Comparison of ENCODE assay signal across 16 mouse cellular contexts in the genomic region with DNA sequence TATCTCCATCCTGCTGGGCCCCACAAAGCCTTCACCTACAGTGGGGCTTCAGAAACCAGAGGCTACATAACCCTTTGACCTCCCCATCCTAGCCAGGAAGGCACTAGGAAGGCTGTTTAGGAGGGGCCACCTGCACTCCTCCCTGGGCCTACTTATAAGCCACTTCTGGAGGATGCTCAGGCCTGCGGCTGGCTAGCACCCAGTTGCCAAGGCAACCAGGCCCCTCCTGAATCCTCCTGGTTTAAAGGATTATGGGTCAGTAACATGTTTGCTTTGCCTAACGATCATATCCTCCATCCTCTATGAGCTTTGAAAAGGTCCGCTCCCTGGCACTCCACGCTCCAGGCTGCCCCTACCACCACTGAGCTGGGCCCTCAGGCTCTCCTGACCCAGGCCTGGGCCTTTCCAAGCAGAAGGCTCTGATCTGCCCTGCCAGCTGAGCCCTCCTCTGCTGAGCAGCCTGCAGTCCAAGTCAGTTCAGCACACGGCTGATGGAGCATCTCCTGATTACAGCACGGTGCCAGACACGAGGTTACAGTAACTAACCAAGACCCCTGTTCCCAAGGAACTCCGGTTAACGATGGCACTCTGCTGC. TPM values are rescaled to one million over a fixed set of nuclear protein-coding genes. Genes with fewer than 3 reads are reported as not detected.
A peak's percentile ranks its signal among the peaks of the same experiment; 100 is the strongest.
DNase-seq lines count a peak whose midpoint lies in the region; ATAC-seq lines count a peak whose summit lies in the region.
"Had no signal": no experiment of that assay in that cellular context is flagged by ENCODE, and none has a peak within 500 bp of the region (broad histone marks: within the 10 kb centered on the region; RNA-seq: fewer than 3 reads in every experiment).

No protein-coding gene starts in this region.

- 67% methylated on average over 9 of the region's 9 CpGs for WGBS in hindbrain, embryonic 11.5 days
- WGBS in midbrain, embryonic 12.5 days, result 44% methylated on average over 9 of the region's 9 CpGs

- H3K9me3 ChIP-seq in hindbrain, embryonic 11.5 days (ENCODE audit: control insufficient read depth, low read length), result no peaks in the 10 kb centered on the region
- no peaks in the 10 kb centered on the region for H3K9me3 ChIP-seq in midbrain, embryonic 12.5 days
- H3K9me3 ChIP-seq: heart, embryonic 13.5 days; stomach, embryonic 15.5 days had no signal

- H3K9ac ChIP-seq in hindbrain, embryonic 11.5 days (ENCODE audit: low read depth, low read length), result no peak overlapping the region
- H3K9ac ChIP-seq in midbrain, embryonic 12.5 days (replicated peaks), result no peak overlapping the region
- H3K9ac ChIP-seq: heart, embryonic 13.5 days; liver, embryonic 14.5 days; stomach, embryonic 15.5 days had no signal

- no peaks in the 10 kb centered on the region for H3K27me3 ChIP-seq in hindbrain, embryonic 11.5 days (ENCODE audit: control insufficient read depth, insufficient read depth, low read length)
- H3K27me3 ChIP-seq in midbrain, embryonic 12.5 days, result peaks cover 15% of the 10 kb centered on the region; the same call in 1 of the 2 replicates
- H3K27me3 ChIP-seq: heart, embryonic 13.5 days; stomach, embryonic 15.5 days had no signal

- no peak overlapping the region for H3K4me3 ChIP-seq in hindbrain, embryonic 11.5 days (ENCODE audit: low read depth, low read length)
- H3K4me3 ChIP-seq in midbrain, embryonic 12.5 days, result no peak overlapping the region
- H3K4me3 ChIP-seq: heart, embryonic 13.5 days; stomach, embryonic 15.5 days had no signal

- ATAC-seq in hindbrain, embryonic 11.5 days (ENCODE audit: low FRiP score), result 0 out of 2 replicates have a peak, but pooled peaks have one; percentile 14
- peak; percentile 57 for ATAC-seq in midbrain, embryonic 12.5 days (ENCODE audit: low FRiP score, low read depth)
- ATAC-seq in megakaryocyte-erythroid progenitor cell, adult 5-6 weeks (replicated peaks; ENCODE audit: low FRiP score, low TSS enrichment, poor library complexity, severe bottlenecking), result no peak
- ATAC-seq: activated CD4-positive, CD25-positive, alpha-beta regulatory T cell, adult 4 months had no signal

- no peak overlapping the region for H3K27ac ChIP-seq in hindbrain, embryonic 11.5 days (ENCODE audit: low read depth, low read length)
- peak overlapping the region; percentile 70 for H3K27ac ChIP-seq in midbrain, embryonic 12.5 days (replicated peaks)
- H3K27ac ChIP-seq: heart, embryonic 13.5 days; liver, embryonic 14.5 days; stomach, embryonic 15.5 days had no signal

- H3K4me2 ChIP-seq in hindbrain, embryonic 11.5 days (replicated peaks; ENCODE audit: low read depth, low read length), result no peak overlapping the region
- no peak overlapping the region for H3K4me2 ChIP-seq in midbrain, embryonic 12.5 days (replicated peaks)
- H3K4me2 ChIP-seq: heart, embryonic 13.5 days; stomach, embryonic 15.5 days had no signal

- peak; percentile 74 for DNase-seq in left cerebral cortex, postnatal 4 days
- no peak for DNase-seq in left cerebral cortex, adult 9 months (ENCODE audit: low spot score in 2 of 2)
- DNase-seq in hindbrain, embryonic 11.5 days (ENCODE audit: low spot score), result no peak
- peak; percentile 61 for DNase-seq in retina, postnatal 1 day
- DNase-seq in urinary bladder, postnatal 25 days (ENCODE audit: low spot score), result no peak
- DNase-seq: cerebellum, adult 18-20 months; kidney, adult 8-10 months; lung, postnatal 10 days; thymus, postnatal 14 days had no signal

- intact Hi-C loops in left cerebral cortex, postnatal 4 days (cut with DNase I), result loop anchor here (5.0 kb wide), 1 partner anchor 234 kb away; no protein-coding TSS in a partner anchor

- no peaks in the 10 kb centered on the region; the same call in 1 of the 2 replicates for H3K4me1 ChIP-seq in hindbrain, embryonic 11.5 days (replicated peaks; ENCODE audit: control insufficient read depth, insufficient read depth, low read length)
- peaks cover 6% of the 10 kb centered on the region for H3K4me1 ChIP-seq in midbrain, embryonic 12.5 days

- no peaks in the 10 kb centered on the region for H3K36me3 ChIP-seq in hindbrain, embryonic 11.5 days (ENCODE audit: control insufficient read depth, insufficient read depth, low read length)
- no peaks in the 10 kb centered on the region for H3K36me3 ChIP-seq in midbrain, embryonic 12.5 days
- H3K36me3 ChIP-seq: heart, embryonic 13.5 days; stomach, embryonic 15.5 days had no signal

RNA-seq across cellular contexts. Expression of a gene that starts 16.0 kb away (rescaled TPM):
- total RNA-seq in left cerebral cortex, postnatal 4 days (2021), result 10 to 100 TPM in 1 of 2 experiments, 1 to 10 TPM in 1; 9.3 to 11.5 TPM
- 0.82 and 1.1 TPM in 2 replicates for polyA plus RNA-seq in hindbrain, embryonic 11.5 days (2014; fragmentation: Nextera tagmentation; extraction: Ambion mirVana)
- 0.56 and 1.6 TPM in 2 replicates for polyA plus RNA-seq in midbrain, embryonic 12.5 days (2016; fragmentation: Nextera tagmentation; extraction: Ambion mirVana)
- 0.42 TPM in 1 of 2 replicates, not detected in the other for total RNA-seq in megakaryocyte-erythroid progenitor cell, adult 5-6 weeks (2014; fragmentation: Nextera tagmentation)
- 0.46 TPM in 1 of 2 replicates, not detected in the other for total RNA-seq in megakaryocyte-erythroid progenitor cell, adult 5-6 weeks (2017)
- total RNA-seq: monocyte, adult 5-6 weeks had no signal
- polyA plus RNA-seq: activated CD4-positive, CD25-positive, alpha-beta regulatory T cell, adult 4 months had no signal

RNA-seq across cellular contexts. Expression of a gene that starts 55.7 kb away (rescaled TPM):
- 10 to 100 TPM; 14.6 to 20.9 TPM for total RNA-seq in left cerebral cortex, postnatal 4 days (2021)
- 9.2 and 11.0 TPM in 2 replicates for polyA plus RNA-seq in hindbrain, embryonic 11.5 days (2014; fragmentation: Nextera tagmentation; extraction: Ambion mirVana)
- polyA plus RNA-seq in midbrain, embryonic 12.5 days (2016; fragmentation: Nextera tagmentation; extraction: Ambion mirVana), result 16.5 and 18.8 TPM in 2 replicates
- total RNA-seq in megakaryocyte-erythroid progenitor cell, adult 5-6 weeks (2014; fragmentation: Nextera tagmentation), result 0.40 TPM in 1 of 2 replicates, not detected in the other
- total RNA-seq in megakaryocyte-erythroid progenitor cell, adult 5-6 weeks (2017), result 0.75 and 3.8 TPM in 2 replicates

Comparison
In these comparisons a context has a peak if more than half of its experiments do, and no peak if none do; other contexts are left out.
1. DNase-seq: peak in left cerebral cortex, postnatal 4 days (single experiment) and retina, postnatal 1 day (single experiment); none in left cerebral cortex, adult 9 months (0 of 2), hindbrain, embryonic 11.5 days (single experiment) and urinary bladder, postnatal 25 days (single experiment).
2. RNA of a gene that starts 16.0 kb away (total RNA-seq): 9.3 to 11.5 TPM in left cerebral cortex, postnatal 4 days; 0.42 to 0.46 TPM in megakaryocyte-erythroid progenitor cell, adult 5-6 weeks; every median in the first group is over 4 times any median in the second.